Mouse (Mus musculus): ENCODE measurements around the gene Iqch.
A peak's percentile ranks its signal among the peaks of the same experiment; 100 is the strongest.
"Not testable (repeated sequence)": the region's sequence is repeated elsewhere in the genome, so short reads cannot be mapped to it uniquely, and the experiment has no call there.

The Iqch gene

GRCm38 (mm10) chr9:63568314-63568713 is 34.0 kb downstream of the Iqch start:
- no peak for DNase-seq (ENCODE audit: low spot score in 2 of 2)

- no peak for DNase-seq (ENCODE audit: low spot score in 2 of 2)
Observed at GRCm38 (mm10) chr9:63563436-63563835, 38.9 kb downstream of the Iqch start.

DNA sequence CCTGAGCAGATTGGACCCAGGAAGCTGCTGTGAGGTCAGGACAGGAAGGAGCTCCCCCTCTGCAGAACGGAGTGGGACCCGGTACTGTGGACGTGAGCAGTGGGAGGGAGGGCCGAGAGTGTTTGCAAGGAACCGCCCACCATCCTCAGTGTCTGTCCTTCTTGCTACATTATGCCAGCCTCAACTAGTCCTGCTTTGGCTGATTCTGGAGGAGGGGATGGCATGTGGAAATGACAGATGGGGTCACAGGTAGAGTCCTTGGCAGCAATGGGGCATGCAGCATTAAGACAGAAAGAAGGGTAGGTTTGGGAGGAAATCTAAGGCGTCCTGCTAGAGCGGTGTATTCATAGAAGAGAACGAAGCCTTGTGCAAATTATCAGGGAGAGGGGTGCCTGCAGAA is 40.4 kb downstream of the Iqch start:
- no peak for DNase-seq (ENCODE audit: low spot score in 2 of 2)

- DNase-seq (ENCODE audit: low spot score in 2 of 2), result no peak
Observed at GRCm38 (mm10) chr9:63556933-63557332, 45.4 kb downstream of the Iqch start.

- DNase-seq (ENCODE audit: low spot score in 2 of 2), result no peak
Observed at GRCm38 (mm10) chr9:63556316-63556715, 46.0 kb downstream of the Iqch start.

GRCm38 (mm10) chr9:63555460-63555990 is 46.8 kb downstream of the Iqch start:
- DNase-seq (ENCODE audit: low spot score in 2 of 2), result peak; percentile 11 to 27

DNA sequence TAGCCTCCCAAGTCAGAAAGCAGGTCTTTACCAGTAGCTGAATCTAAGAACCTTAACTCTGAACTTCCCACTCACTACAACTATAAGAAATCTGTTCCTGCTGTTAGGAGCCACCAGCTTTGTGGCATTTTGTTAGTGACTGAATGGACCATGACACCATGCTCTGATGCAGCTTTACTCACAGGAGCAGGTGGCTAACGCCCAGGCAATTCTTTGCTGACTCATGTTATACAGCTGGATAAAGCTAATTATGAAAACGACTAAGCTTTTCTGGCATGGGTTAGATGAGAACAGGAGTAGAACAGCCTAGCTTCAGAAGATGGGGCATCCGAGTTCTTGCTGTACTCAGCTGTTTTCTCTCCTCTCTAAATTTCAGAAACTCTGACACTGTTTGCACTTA is 48.7 kb downstream of the Iqch start:
- no peak for DNase-seq (ENCODE audit: low spot score in 2 of 2)

- not testable (repeated sequence) for DNase-seq (ENCODE audit: low spot score in 2 of 2)
Observed at GRCm38 (mm10) chr9:63550701-63551100, 51.6 kb downstream of the Iqch start.

- DNase-seq (ENCODE audit: low spot score in 2 of 2), result no peak
Observed at GRCm38 (mm10) chr9:63548966-63549365, 53.3 kb downstream of the Iqch start.

DNA sequence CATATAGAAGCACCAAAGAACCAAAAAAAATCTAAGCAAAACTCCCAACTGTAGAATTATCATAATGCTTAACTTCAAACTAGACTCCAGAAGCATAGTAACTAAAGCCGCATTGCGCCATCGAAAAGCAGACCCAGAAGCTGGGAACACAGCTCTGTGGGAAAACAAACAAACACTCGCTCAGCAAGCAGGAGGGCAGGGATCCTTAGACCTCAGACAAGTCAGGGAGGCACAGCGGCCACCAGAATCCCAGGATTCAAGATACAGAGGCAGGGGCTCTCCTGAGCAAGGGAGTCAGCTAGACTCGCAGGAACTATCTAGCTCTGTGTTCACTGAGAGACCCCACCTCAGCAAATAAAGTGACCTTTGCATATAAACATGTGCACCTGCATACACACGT is 60.4 kb downstream of the Iqch start:
- DNase-seq (ENCODE audit: low spot score in 2 of 2), result no peak

- DNase-seq (ENCODE audit: low spot score in 2 of 2), result no peak
Observed at GRCm38 (mm10) chr9:63541301-63541700, 61.0 kb downstream of the Iqch start.

GRCm38 (mm10) chr9:63537489-63537888 is 64.8 kb downstream of the Iqch start:
- DNase-seq (ENCODE audit: low spot score in 2 of 2), result no peak

DNA sequence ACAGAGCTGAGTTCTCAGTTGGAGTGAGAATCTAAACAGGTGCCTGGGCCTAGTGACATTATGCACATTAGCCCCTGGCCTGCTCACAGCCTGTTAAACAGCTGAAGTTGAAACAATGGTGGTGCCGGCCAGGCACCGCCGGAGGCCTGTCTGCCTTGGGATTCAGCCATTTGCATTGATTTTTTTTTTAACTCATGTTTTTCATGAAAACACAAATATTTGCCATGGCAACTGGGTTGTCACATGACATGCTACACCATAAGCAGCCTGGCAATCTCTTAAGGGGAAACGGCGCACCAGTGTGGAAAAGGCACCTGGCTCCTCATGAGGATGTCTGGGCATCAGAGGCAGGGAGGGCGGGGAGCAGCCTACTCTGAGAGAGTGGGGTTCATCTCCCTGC is 67.3 kb downstream of the Iqch start:
- no peak for DNase-seq (ENCODE audit: low spot score in 2 of 2)

DNA sequence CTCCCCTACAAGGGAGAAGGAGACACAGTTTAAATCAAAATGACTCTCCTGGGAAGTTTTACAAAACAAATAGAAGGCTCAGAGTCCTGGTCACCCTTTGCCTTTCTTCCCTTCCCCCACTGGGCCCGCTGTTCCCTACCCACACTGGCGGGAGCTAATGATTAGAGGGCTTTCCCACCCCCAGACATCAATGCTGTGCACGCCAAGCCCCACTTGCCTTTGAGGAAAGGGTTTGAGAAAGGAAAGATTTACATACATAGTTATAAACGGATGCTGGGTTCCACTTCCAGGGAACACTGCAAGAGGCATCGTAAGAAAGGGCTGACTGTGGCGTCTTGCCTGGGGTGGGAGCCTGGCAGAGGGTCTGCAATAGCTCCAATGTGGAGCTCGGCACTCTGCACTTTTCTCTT is 67.9 kb downstream of the Iqch start:
- DNase-seq (ENCODE audit: low spot score in 2 of 2), result no peak

DNA sequence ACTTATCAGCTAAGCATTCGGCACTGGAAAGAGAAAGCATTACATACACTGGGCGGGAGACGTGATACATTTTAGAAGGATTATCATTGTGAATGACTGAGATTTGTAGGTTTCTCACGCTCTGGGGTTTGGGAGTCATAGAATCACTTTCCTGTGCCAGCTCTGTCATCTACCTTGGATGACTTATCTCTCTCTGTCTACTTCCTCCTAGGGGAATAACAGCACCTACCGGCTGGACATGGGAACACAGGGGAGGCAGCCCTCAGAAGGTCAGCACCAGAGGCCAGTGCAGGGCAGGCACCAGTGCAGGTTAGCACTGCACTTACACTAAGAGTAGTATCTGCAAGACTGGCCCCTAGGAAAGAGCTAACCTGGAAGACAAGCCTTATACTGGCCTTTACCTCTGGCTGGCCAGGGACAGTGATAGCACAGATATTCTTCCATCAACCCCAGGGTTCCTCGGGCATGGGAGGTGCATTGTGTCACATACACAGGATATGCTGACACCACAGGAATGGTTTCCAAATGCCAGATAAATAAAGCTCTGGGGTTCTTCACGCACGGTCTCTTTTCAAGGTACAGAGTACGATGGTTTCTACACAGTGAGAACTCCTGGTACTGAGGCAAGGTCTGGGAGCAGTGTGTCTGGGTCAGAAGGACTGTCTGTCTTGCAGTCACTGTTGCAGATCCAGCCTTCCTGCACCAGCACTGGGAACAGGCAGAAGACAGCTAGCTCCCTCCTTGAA is 69.2 kb downstream of the Iqch start:
- no peak for DNase-seq (ENCODE audit: low spot score in 2 of 2)

GRCm38 (mm10) chr9:63523937-63524253 is 78.4 kb downstream of the Iqch start:
- no peak for DNase-seq (ENCODE audit: low spot score in 2 of 2)

- DNase-seq (ENCODE audit: low spot score in 2 of 2), result no peak
Observed at GRCm38 (mm10) chr9:63523251-63523936, 78.9 kb downstream of the Iqch start.

DNA sequence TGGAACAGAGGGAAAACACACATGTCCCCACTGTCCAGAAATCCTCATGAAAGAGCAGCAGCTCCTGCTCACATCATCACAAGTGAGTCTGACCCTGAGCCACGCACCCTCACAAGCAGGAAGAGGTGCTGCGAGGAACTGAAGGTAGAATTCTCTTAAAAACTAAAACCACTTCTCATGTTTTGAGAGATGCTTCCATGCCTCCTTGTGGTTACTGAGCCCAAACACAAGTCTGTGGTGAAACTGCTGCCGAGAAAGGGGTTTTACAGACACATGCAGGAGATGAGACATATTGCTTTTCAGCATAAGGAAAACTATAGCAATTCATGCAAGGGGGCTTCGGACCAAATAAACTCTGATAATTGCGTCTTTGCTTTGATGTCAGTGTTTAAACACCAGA is 89.4 kb downstream of the Iqch start:
- no peak for DNase-seq (ENCODE audit: low spot score in 2 of 2)

- DNase-seq (ENCODE audit: low spot score in 2 of 2), result no peak
Observed at GRCm38 (mm10) chr9:63511034-63511433, 91.3 kb downstream of the Iqch start.

- DNase-seq (ENCODE audit: low spot score in 2 of 2), result no peak
Observed at GRCm38 (mm10) chr9:63507110-63507509, 95.2 kb downstream of the Iqch start.

- DNase-seq (ENCODE audit: low spot score in 2 of 2), result no peak
Observed at GRCm38 (mm10) chr9:63503890-63504289, 98.4 kb downstream of the Iqch start.

DNA sequence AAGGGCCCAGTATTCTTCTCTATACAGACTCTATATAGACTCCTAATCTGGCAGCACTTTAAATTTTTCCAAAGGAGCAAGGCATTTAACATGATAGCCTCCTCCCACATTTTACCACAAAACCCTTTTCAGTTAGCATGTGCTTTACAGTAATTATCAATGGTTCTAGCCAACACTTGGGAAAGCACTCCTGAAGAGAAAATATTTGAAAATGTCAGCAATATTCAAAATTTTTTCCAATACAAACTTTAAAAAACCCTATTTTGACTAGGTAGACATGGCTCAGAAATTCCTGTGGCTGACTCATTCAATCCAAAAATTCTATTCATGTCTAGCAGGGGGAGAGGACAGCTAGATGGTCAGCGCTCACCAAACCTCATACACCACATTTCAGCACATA is 100.8 kb downstream of the Iqch start:
- no peak for DNase-seq (ENCODE audit: low spot score in 2 of 2)

DNA sequence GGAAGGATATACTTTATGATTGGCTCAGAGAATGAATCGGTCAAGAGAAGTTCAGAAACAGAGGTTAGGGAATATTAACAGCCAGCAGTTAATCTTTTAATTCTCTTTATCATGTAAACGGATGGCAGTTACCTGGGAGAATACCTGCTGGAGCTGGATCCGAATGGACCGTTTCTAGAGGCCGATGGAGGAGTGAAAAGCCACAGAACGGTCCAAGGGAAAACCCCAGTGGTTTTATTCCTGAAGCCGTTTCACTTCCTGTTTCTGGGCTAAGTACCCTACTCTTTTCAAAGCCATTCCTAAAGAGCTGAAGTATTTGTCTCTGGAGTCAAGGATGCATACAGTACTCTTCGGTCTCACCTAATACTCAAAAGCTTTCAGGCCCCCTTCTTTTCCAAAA is 102.4 kb downstream of the Iqch start:
- DNase-seq (ENCODE audit: low spot score in 2 of 2), result no peak
